Mouse (Mus musculus) liver, embryonic 14.5 days (tissue): ENCODE data around the gene Pnpo. TPM values are rescaled to one million over a fixed set of nuclear protein-coding genes. Genes with fewer than 3 reads are reported as not detected.

Experiments used
- ATAC-seq: fragments of 200-750 bp; cut with Nextera tagmentation; 2 replicates; pipeline ENCODE4 v1.8.0; 2017; ENCODE audit warnings: moderate number of reproducible peaks, mild to moderate bottlenecking, moderate library complexity; ENCODE audit not compliant: insufficient read depth
- DNase-seq, 3 experiments: peaks; one replicate each; pipeline ENCODE4 v3.0.0-alpha.2; 2012 to 2013; ENCODE audit warnings: low read depth in 3 of 3, low spot score in 3 of 3
- H3K27ac ChIP-seq: fragments of 300-500 bp; sonication (generic); 2 replicates; pipeline ENCODE4 v1.5.1; 2014; ENCODE audit warnings: moderate library complexity, mild to moderate bottlenecking, control low read depth, inconsistent platforms
- H3K27me3 ChIP-seq: fragments of 300-500 bp; sonication (generic); 2 replicates; pipeline ENCODE4 v1.6.1; 2014; ENCODE audit warnings: mild to moderate bottlenecking, low read length, moderate library complexity; ENCODE audit not compliant: control insufficient read depth, insufficient read depth
- H3K36me3 ChIP-seq: fragments of 300-500 bp; sonication (generic); replicated peaks from 2 replicates; pipeline ENCODE4 v1.6.1; 2014; ENCODE audit warnings: low read depth; ENCODE audit not compliant: control insufficient read depth, insufficient read depth
- H3K4me1 ChIP-seq, 2 experiments: fragments of 200-500 bp in 1 of 2; fragments of 300-500 bp in 1 of 2; sonication (generic) in 1 of 2; replicated peaks; 2 replicates each; pipeline ENCODE4 v1.6.1; 2012 to 2014; ENCODE audit warnings: antibody characterized with exemption in 1 of 2, inconsistent platforms in 1 of 2, low read length in 1 of 2; ENCODE audit not compliant: control insufficient read depth in 2 of 2, insufficient read depth in 2 of 2
- H3K4me2 ChIP-seq: fragments of 300-500 bp; sonication (generic); 2 replicates; pipeline ENCODE4 v1.6.1; 2014; ENCODE audit warnings: low read depth, mild to moderate bottlenecking, control low read depth, moderate library complexity
- H3K4me3 ChIP-seq, 2 experiments: fragments of 200-500 bp in 1 of 2; fragments of 300-500 bp in 1 of 2; sonication (generic) in 1 of 2; 2 replicates each; pipeline ENCODE4 v1.5.1; 2012 to 2014; ENCODE audit warnings: low read depth in 2 of 2, low read length in 2 of 2, mild to moderate bottlenecking in 2 of 2, control low read depth in 1 of 2, inconsistent platforms in 1 of 2, moderate library complexity in 1 of 2; ENCODE audit not compliant: insufficient read depth in 1 of 2
- H3K9ac ChIP-seq: fragments of 300-500 bp; sonication (generic); replicated peaks from 2 replicates; pipeline ENCODE4 v1.6.1; 2014; ENCODE audit warnings: mild to moderate bottlenecking, control low read depth, moderate library complexity
- H3K9me3 ChIP-seq: fragments of 300-500 bp; sonication (generic); 2 replicates; pipeline ENCODE4 v1.6.1; 2016; ENCODE audit warnings: low read length, mixed read lengths; ENCODE audit not compliant: control insufficient read depth
- CTCF ChIP-seq: IDR thresholded peaks from 2 replicates; pipeline ENCODE4 v1.5.1; 2016; ENCODE audit warnings: antibody characterized with exemption, low read depth, control low read depth
- EP300 ChIP-seq: IDR thresholded peaks from 2 replicates; pipeline ENCODE4 v1.6.1; 2016; ENCODE audit warnings: antibody characterized with exemption, low read depth
- WGBS: fragments of 180-500 bp; shearing (Covaris S2); extraction: QIAGEN DNeasy Blood & Tissue Kit; methylation state at CpG from one replicate; pipeline ENCODE4 v1.1.7; 2014; ENCODE audit not compliant: insufficient replicate concordance; 5-methylcytosine and 5-hydroxymethylcytosine counted together
- polyA plus RNA-seq, 2 experiments: library from polyadenylated mRNA; depleted of rRNA in 1 of 2; stranded (reverse) in 1 of 2; unstranded in 1 of 2; fragments of >200 nt; fragmentation: Nextera tagmentation in 1 of 2; extraction: Ambion mirVana in 1 of 2; gene quantifications; 2 replicates each; pipeline versions ENCODE4 v1.2.1 to v1.2.3; 2012 to 2014

The Pnpo gene
- polyA plus RNA-seq, 2 experiments, result 355 to 564 TPM

- Histone ChIP-seq H3K4me1 (peaks cover 59 to 62% of the 10 kb centered on the region in 2 experiments), H3K27ac (peak overlapping the region; percentile 94), H3K9ac (peak overlapping the region; percentile 4), H3K27me3 (no peaks in the 10 kb centered on the region), H3K4me2 (peak overlapping the region; percentile 35), H3K4me3 (no peak overlapping the region), H3K36me3 (no peaks in the 10 kb centered on the region), H3K9me3 (no peaks in the 10 kb centered on the region)
- TF ChIP-seq EP300 (no peak), CTCF (no peak)
- ATAC-seq (no peak), DNase-seq (no peak)
- WGBS, result 26% methylated on average over 11 of the region's 11 CpGs
Measured at GRCm38 (mm10) chr11:96924861-96925260, 18.9 kb downstream of the Pnpo start.

- Histone ChIP-seq H3K4me1 (peaks cover 38 to 42% of the 10 kb centered on the region in 2 experiments), H3K9me3 (no peaks in the 10 kb centered on the region), H3K4me2 (peak overlapping the region; percentile 11; the same call in 1 of the 2 replicates), H3K27me3 (no peaks in the 10 kb centered on the region), H3K4me3 (no peak overlapping the region), H3K36me3 (no peaks in the 10 kb centered on the region), H3K27ac (peak overlapping the region; percentile 51), H3K9ac (peak overlapping the region; percentile 0; the same call in 1 of the 2 replicates)
- 42% methylated on average over 6 of the region's 6 CpGs for WGBS
- ATAC-seq, result no peak
- TF ChIP-seq EP300, result no peak
- no peak for TF ChIP-seq CTCF
- no peak for DNase-seq
Measured at GRCm38 (mm10) chr11:96919003-96919402, 24.8 kb downstream of the Pnpo start.

DNA sequence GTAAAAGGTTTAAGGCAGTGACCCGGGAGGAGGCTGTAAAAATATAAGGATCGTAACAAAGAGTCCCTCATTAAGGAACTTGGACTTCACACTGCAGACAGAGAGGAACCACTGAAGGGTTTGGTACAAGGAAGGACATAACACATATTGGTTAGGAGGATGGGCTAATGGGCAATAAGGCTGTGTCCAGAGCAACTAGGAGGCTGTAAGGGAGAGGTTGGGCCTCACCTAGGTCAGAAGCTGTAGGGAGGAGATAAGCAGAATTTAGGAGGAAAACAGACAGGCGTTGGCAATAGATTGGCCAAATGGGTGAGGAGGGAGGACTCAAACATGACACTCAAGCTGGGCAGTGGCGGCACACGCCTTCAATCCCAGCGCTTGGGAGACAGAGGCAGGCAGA, 26.4 kb downstream of the Pnpo start:
- H3K9ac ChIP-seq, result peak overlapping the region; percentile 73
- 14% methylated on average over 6 of the region's 6 CpGs for WGBS
- TF ChIP-seq CTCF, result no peak
- peak; percentile 99 for TF ChIP-seq EP300
- peak overlapping the region in 1 of 2 experiments; percentile 12; a peak in 1 of 4 replicates for H3K4me3 ChIP-seq
- peak overlapping the region; percentile 92 for H3K27ac ChIP-seq
- H3K36me3 ChIP-seq, result no peaks in the 10 kb centered on the region
- DNase-seq, result peak; percentile 88 to 92 (median 88)
- no peaks in the 10 kb centered on the region for H3K27me3 ChIP-seq
- H3K9me3 ChIP-seq, result no peaks in the 10 kb centered on the region
- H3K4me2 ChIP-seq, result peak overlapping the region; percentile 76
- peaks cover 37 to 42% of the 10 kb centered on the region in 2 experiments for H3K4me1 ChIP-seq
- peak; percentile 80 for ATAC-seq

GRCm38 (mm10) chr11:96916885-96917396, 26.8 kb downstream of the Pnpo start:
- DNase-seq, result no peak
- H3K9me3 ChIP-seq, result no peaks in the 10 kb centered on the region
- WGBS, result 13% methylated on average over 13 of the region's 13 CpGs
- TF ChIP-seq CTCF, result no peak
- no peak for TF ChIP-seq EP300
- peak overlapping the region; percentile 73 for H3K9ac ChIP-seq
- H3K4me3 ChIP-seq, result peak overlapping the region; percentile 10 to 28; a peak in 3 of 4 replicates
- H3K4me1 ChIP-seq, result peaks cover 37 to 42% of the 10 kb centered on the region in 2 experiments
- H3K27me3 ChIP-seq, result no peaks in the 10 kb centered on the region
- peak; percentile 13 for ATAC-seq
- no peaks in the 10 kb centered on the region for H3K36me3 ChIP-seq
- peak overlapping the region; percentile 92 for H3K27ac ChIP-seq
- H3K4me2 ChIP-seq, result peak overlapping the region; percentile 76

- Histone ChIP-seq H3K36me3 (no peaks in the 10 kb centered on the region), H3K4me1 (peaks cover 37 to 42% of the 10 kb centered on the region in 2 experiments), H3K27ac (peak within 1 kb of the TSS; percentile 92), H3K27me3 (no peaks in the 10 kb centered on the region), H3K4me3 (peak within 1 kb of the TSS; percentile 61 to 82), H3K9me3 (no peaks in the 10 kb centered on the region), H3K4me2 (peak within 1 kb of the TSS; percentile 93), H3K9ac (peak within 1 kb of the TSS; percentile 73)
- TF ChIP-seq EP300 (peak; percentile 79), CTCF (peak; percentile 96)
- under 1% methylated on average over 55 of the region's 55 CpGs for WGBS
- ATAC-seq (peak; percentile 84), DNase-seq (peak; percentile 98)
Measured at GRCm38 (mm10) chr11:96916044-96916884, 27.5 kb downstream of the Pnpo start, which contains the start of gene Cdk5rap3. Gene Cdk5rap3, minus strand, starts transcription at chr11:96916496.
